Mouse (Mus musculus) embryonic facial prominence, embryonic 13.5 days (tissue): ENCODE data around the gene Prkn. TPM values are rescaled to one million over a fixed set of nuclear protein-coding genes. Genes with fewer than 3 reads are reported as not detected.

Source experiments
- ATAC-seq: fragments of 200-750 bp; cut with Nextera tagmentation; 2 replicates; pipeline ENCODE4 v1.8.0; 2017; ENCODE audit warnings: low read depth; ENCODE audit not compliant: insufficient number of reproducible peaks, insufficient read depth, low FRiP score, low TSS enrichment
- H3K27ac ChIP-seq: fragments of 300-500 bp; sonication (generic); 2 replicates; pipeline ENCODE4 v1.5.1; 2015; ENCODE audit warnings: moderate library complexity, mild to moderate bottlenecking, inconsistent platforms
- H3K27me3 ChIP-seq: fragments of 300-500 bp; sonication (generic); 2 replicates; pipeline ENCODE4 v1.6.1; 2015; ENCODE audit warnings: mild to moderate bottlenecking, inconsistent platforms
- H3K36me3 ChIP-seq: fragments of 300-500 bp; sonication (generic); 2 replicates; pipeline ENCODE4 v1.6.1; 2015; ENCODE audit warnings: mild to moderate bottlenecking, inconsistent platforms
- H3K4me1 ChIP-seq: fragments of 300-500 bp; sonication (generic); 2 replicates; pipeline ENCODE4 v1.6.1; 2015; ENCODE audit warnings: inconsistent platforms
- H3K4me2 ChIP-seq: fragments of 300-500 bp; sonication (generic); 2 replicates; pipeline ENCODE4 v1.6.1; 2015; ENCODE audit warnings: moderate library complexity, mild to moderate bottlenecking, inconsistent platforms
- H3K4me3 ChIP-seq: fragments of 300-500 bp; sonication (generic); 2 replicates; pipeline ENCODE4 v1.5.1; 2015; ENCODE audit warnings: mild to moderate bottlenecking, inconsistent platforms
- H3K9ac ChIP-seq: fragments of 300-500 bp; sonication (generic); 2 replicates; pipeline ENCODE4 v1.6.1; 2015; ENCODE audit warnings: mild to moderate bottlenecking, inconsistent platforms
- H3K9me3 ChIP-seq: fragments of 300-500 bp; sonication (generic); 2 replicates; pipeline ENCODE4 v1.6.1; 2016; ENCODE audit warnings: inconsistent platforms
- WGBS: fragments of 180-500 bp; shearing (Covaris S2); methylation state at CpG from one replicate; pipeline ENCODE4 v1.1.7; 2015; ENCODE audit warnings: mixed read lengths; 5-methylcytosine and 5-hydroxymethylcytosine counted together
- polyA plus RNA-seq: library from polyadenylated mRNA; unstranded; fragments of >200 nt; fragmentation: Nextera tagmentation; extraction: Ambion mirVana; gene quantifications from 2 replicates; pipeline ENCODE4 v1.2.1, GENCODE M21; 2015

The Prkn gene
- polyA plus RNA-seq, 1 experiment from 2014 or later: 1.1 TPM

GRCm38 (mm10) chr17:11735158-11735877, 895.1 kb downstream of the Prkn start:
- 90% methylated on average over 12 of the region's 12 CpGs for WGBS
- Histone ChIP-seq H3K27ac (no peak overlapping the region), H3K4me3 (no peak overlapping the region), H3K4me1 (no peaks in the 10 kb centered on the region), H3K9ac (no peak overlapping the region), H3K4me2 (no peak overlapping the region), H3K27me3 (no peaks in the 10 kb centered on the region), H3K36me3 (no peaks in the 10 kb centered on the region), H3K9me3 (no peaks in the 10 kb centered on the region)
- no peak for ATAC-seq

- Histone ChIP-seq H3K9ac (no peak overlapping the region), H3K4me3 (no peak overlapping the region), H3K9me3 (no peaks in the 10 kb centered on the region), H3K27ac (no peak overlapping the region), H3K4me1 (no peaks in the 10 kb centered on the region), H3K36me3 (no peaks in the 10 kb centered on the region), H3K27me3 (no peaks in the 10 kb centered on the region), H3K4me2 (no peak overlapping the region)
- WGBS: 67% methylated on average over 3 of the region's 3 CpGs
- no peak for ATAC-seq
Observed at GRCm38 (mm10) chr17:11736531-11736930, 896.3 kb downstream of the Prkn start.

GRCm38 (mm10) chr17:11737905-11738304, 897.7 kb downstream of the Prkn start:
- H3K4me2 ChIP-seq: no peak overlapping the region
- H3K9ac ChIP-seq: no peak overlapping the region
- 94% methylated on average over 10 of the region's 10 CpGs for WGBS
- no peak overlapping the region for H3K27ac ChIP-seq
- no peak overlapping the region for H3K4me3 ChIP-seq
- no peaks in the 10 kb centered on the region for H3K36me3 ChIP-seq
- no peaks in the 10 kb centered on the region for H3K9me3 ChIP-seq
- no peaks in the 10 kb centered on the region for H3K27me3 ChIP-seq
- ATAC-seq: no peak
- H3K4me1 ChIP-seq: no peaks in the 10 kb centered on the region

- H3K4me2 ChIP-seq: no peak overlapping the region
Observed at GRCm38 (mm10) chr17:11740716-11741115, 900.5 kb downstream of the Prkn start.

GRCm38 (mm10) chr17:11741161-11741560, 901.0 kb downstream of the Prkn start:
- 89% methylated on average over 5 of the region's 5 CpGs for WGBS
- Histone ChIP-seq H3K27ac (no peak overlapping the region), H3K4me2 (no peak overlapping the region), H3K4me1 (no peaks in the 10 kb centered on the region), H3K4me3 (no peak overlapping the region), H3K36me3 (no peaks in the 10 kb centered on the region), H3K27me3 (peaks cover 8% of the 10 kb centered on the region; the same call in 1 of the 2 replicates), H3K9me3 (no peaks in the 10 kb centered on the region), H3K9ac (no peak overlapping the region)
- ATAC-seq: no peak

More at GRCm38 (mm10) chr17:11740716-11741115, 900.5 kb downstream of the Prkn start:
- Histone ChIP-seq H3K36me3 (no peaks in the 10 kb centered on the region), H3K9ac (no peak overlapping the region), H3K27me3 (peaks cover 7% of the 10 kb centered on the region; the same call in 1 of the 2 replicates), H3K4me3 (no peak overlapping the region), H3K27ac (no peak overlapping the region), H3K4me1 (no peaks in the 10 kb centered on the region), H3K9me3 (no peaks in the 10 kb centered on the region)
- ATAC-seq: no peak

GRCm38 (mm10) chr17:11751251-11751650, 911.1 kb downstream of the Prkn start:
- Histone ChIP-seq H3K36me3 (no peaks in the 10 kb centered on the region), H3K4me3 (no peak overlapping the region), H3K27ac (no peak overlapping the region), H3K27me3 (no peaks in the 10 kb centered on the region), H3K9me3 (no peaks in the 10 kb centered on the region), H3K4me1 (no peaks in the 10 kb centered on the region), H3K9ac (no peak overlapping the region), H3K4me2 (no peak overlapping the region)
- WGBS: 92% methylated on average over 2 of the region's 2 CpGs
- no peak for ATAC-seq

GRCm38 (mm10) chr17:11752686-11753085, 912.5 kb downstream of the Prkn start:
- Histone ChIP-seq H3K9me3 (no peaks in the 10 kb centered on the region), H3K4me2 (no peak overlapping the region), H3K36me3 (no peaks in the 10 kb centered on the region), H3K4me3 (no peak overlapping the region), H3K9ac (no peak overlapping the region), H3K27me3 (no peaks in the 10 kb centered on the region), H3K4me1 (no peaks in the 10 kb centered on the region), H3K27ac (no peak overlapping the region)
- ATAC-seq: no peak
- WGBS: 46% methylated on average over 2 of the region's 2 CpGs

- H3K4me1 ChIP-seq: 0 out of 2 replicates have a peak, but pooled peaks cover 3% of the 10 kb centered on the region
- no peak overlapping the region for H3K4me2 ChIP-seq
- ATAC-seq: no peak
- no peaks in the 10 kb centered on the region for H3K27me3 ChIP-seq
- no peaks in the 10 kb centered on the region for H3K36me3 ChIP-seq
- no peak overlapping the region for H3K4me3 ChIP-seq
- WGBS: 62% methylated on average over 3 of the region's 3 CpGs
- no peak overlapping the region for H3K9ac ChIP-seq
- H3K9me3 ChIP-seq: no peaks in the 10 kb centered on the region
- H3K27ac ChIP-seq: no peak overlapping the region
Observed at GRCm38 (mm10) chr17:11765117-11765516, 924.9 kb downstream of the Prkn start.

- Histone ChIP-seq H3K4me2 (no peak overlapping the region), H3K9me3 (no peaks in the 10 kb centered on the region), H3K4me3 (no peak overlapping the region), H3K27ac (no peak overlapping the region), H3K9ac (no peak overlapping the region), H3K27me3 (no peaks in the 10 kb centered on the region), H3K36me3 (no peaks in the 10 kb centered on the region), H3K4me1 (0 out of 2 replicates have a peak, but pooled peaks cover 3% of the 10 kb centered on the region)
- ATAC-seq: no peak
- WGBS: 57% methylated on average over 2 of the region's 2 CpGs
Observed at GRCm38 (mm10) chr17:11765581-11765980, 925.4 kb downstream of the Prkn start.

GRCm38 (mm10) chr17:11767301-11767700, 927.1 kb downstream of the Prkn start:
- Histone ChIP-seq H3K9me3 (no peaks in the 10 kb centered on the region), H3K9ac (no peak overlapping the region), H3K27me3 (no peaks in the 10 kb centered on the region), H3K4me3 (no peak overlapping the region), H3K4me1 (0 out of 2 replicates have a peak, but pooled peaks cover 3% of the 10 kb centered on the region), H3K36me3 (no peaks in the 10 kb centered on the region), H3K4me2 (no peak overlapping the region), H3K27ac (no peak overlapping the region)
- 73% methylated on average over 4 of the region's 4 CpGs for WGBS
- ATAC-seq: no peak

GRCm38 (mm10) chr17:11768345-11768744, 928.2 kb downstream of the Prkn start:
- no peaks in the 10 kb centered on the region for H3K36me3 ChIP-seq
- H3K27ac ChIP-seq: no peak overlapping the region
- WGBS: 81% methylated on average over 4 of the region's 4 CpGs
- ATAC-seq: no peak
- H3K9me3 ChIP-seq: no peaks in the 10 kb centered on the region
- no peaks in the 10 kb centered on the region for H3K27me3 ChIP-seq
- no peak overlapping the region for H3K4me2 ChIP-seq
- no peak overlapping the region for H3K9ac ChIP-seq
- H3K4me3 ChIP-seq: no peak overlapping the region
- 0 out of 2 replicates have a peak, but pooled peaks cover 3% of the 10 kb centered on the region for H3K4me1 ChIP-seq

GRCm38 (mm10) chr17:11768971-11769370, 928.8 kb downstream of the Prkn start:
- no peaks in the 10 kb centered on the region for H3K27me3 ChIP-seq
- no peaks in the 10 kb centered on the region for H3K36me3 ChIP-seq
- no peak for ATAC-seq
- H3K4me2 ChIP-seq: no peak overlapping the region
- WGBS: 62% methylated on average over 1 of the region's 1 CpGs
- H3K9ac ChIP-seq: no peak overlapping the region
- H3K4me3 ChIP-seq: no peak overlapping the region
- no peaks in the 10 kb centered on the region for H3K9me3 ChIP-seq
- 0 out of 2 replicates have a peak, but pooled peaks cover 3% of the 10 kb centered on the region for H3K4me1 ChIP-seq
- H3K27ac ChIP-seq: no peak overlapping the region
